Mouse (Mus musculus) ES-E14 (cell line): ENCODE measurements at regions not wholly inside any gene's neighbourhood (a gene's known extent, or its start where the extent isn't known, plus 50 kb on each side); places are given as distances from the start of the nearest gene placed in this dataset.
A peak's percentile ranks its signal among the peaks of the same experiment; 100 is the strongest.

ENCODE experiments used
- DNase-seq: peaks from one replicate; pipeline ENCODE4 v3.0.0-alpha.2; 2013; ENCODE audit warnings: low read depth, low spot score
- H3K27ac ChIP-seq: 2 replicates; pipeline ENCODE4 v1.5.1; 2012; ENCODE audit warnings: low read depth, mild to moderate bottlenecking, low read length, moderate library complexity, mixed read lengths; ENCODE audit not compliant: poor library complexity, insufficient read depth, severe bottlenecking
- H3K36me3 ChIP-seq: 2 replicates; pipeline ENCODE4 v1.6.1; 2012; ENCODE audit warnings: mild to moderate bottlenecking, low read length, moderate library complexity, mixed read lengths; ENCODE audit not compliant: control insufficient read depth, poor library complexity, insufficient read depth, severe bottlenecking
- H3K4me1 ChIP-seq, 2 experiments: fragments of 150-350 bp in 1 of 2; sonication (generic) in 1 of 2; 2 replicates each; pipeline ENCODE4 v1.6.1; 2012; ENCODE audit warnings: low read length in 2 of 2, mild to moderate bottlenecking in 1 of 2, mixed read lengths in 1 of 2; ENCODE audit not compliant: control insufficient read depth in 2 of 2, insufficient read depth in 2 of 2, poor library complexity in 1 of 2
- H3K4me3 ChIP-seq, 2 experiments: fragments of 150-350 bp in 1 of 2; sonication (generic) in 1 of 2; 2 replicates each; pipeline ENCODE4 v1.5.1; 2012; ENCODE audit warnings: low read length in 2 of 2, low read depth in 1 of 2, mild to moderate bottlenecking in 1 of 2, mixed read lengths in 1 of 2; ENCODE audit not compliant: insufficient read depth in 1 of 2, poor library complexity in 1 of 2, severe bottlenecking in 1 of 2
- H3K9ac ChIP-seq: 2 replicates; pipeline ENCODE4 v1.6.1; 2012; ENCODE audit warnings: low read depth, mild to moderate bottlenecking, low read length, mixed read lengths; ENCODE audit not compliant: poor library complexity, insufficient read depth, severe bottlenecking
- H3K9me3 ChIP-seq: fragments of 150-350 bp; sonication (generic); 2 replicates; pipeline ENCODE4 v1.6.1; 2012; ENCODE audit warnings: low read depth, mild to moderate bottlenecking, low read length; ENCODE audit not compliant: control insufficient read depth, insufficient read depth
- CHD2 ChIP-seq: IDR thresholded peaks from 2 replicates; pipeline ENCODE4 v1.6.1; 2014; ENCODE audit warnings: mild to moderate bottlenecking, low read depth, low read length, inconsistent platforms
- HCFC1 ChIP-seq: IDR thresholded peaks from 2 replicates; pipeline ENCODE4 v1.6.1; 2012; ENCODE audit warnings: low read length, inconsistent platforms, borderline replicate concordance; ENCODE audit not compliant: insufficient read depth
- MAFK ChIP-seq: IDR thresholded peaks from 2 replicates; pipeline ENCODE4 v1.6.1; 2014; ENCODE audit warnings: mild to moderate bottlenecking, low read depth, low read length, inconsistent platforms; ENCODE audit not compliant: insufficient read depth
- ZC3H11A ChIP-seq: IDR thresholded peaks from 2 replicates; pipeline ENCODE4 v1.6.1; 2012; ENCODE audit warnings: low read depth, mild to moderate bottlenecking, inconsistent platforms, low read length, borderline replicate concordance
- ZNF384 ChIP-seq: IDR thresholded peaks from 2 replicates; pipeline ENCODE4 v1.6.1; 2012; ENCODE audit warnings: low read depth, low read length, inconsistent platforms
- in situ Hi-C, 2 experiments: fragments of 600-800 bp; cut with MboI; formaldehyde crosslinking; loops; one replicate each; pipeline ENCODE4 v1.15.1; 2025; ENCODE audit warnings: low sequenced_read_pairs in 2 of 2, inconsistent platforms in 1 of 2; ENCODE audit not compliant: unreplicated experiment in 2 of 2

DNA sequence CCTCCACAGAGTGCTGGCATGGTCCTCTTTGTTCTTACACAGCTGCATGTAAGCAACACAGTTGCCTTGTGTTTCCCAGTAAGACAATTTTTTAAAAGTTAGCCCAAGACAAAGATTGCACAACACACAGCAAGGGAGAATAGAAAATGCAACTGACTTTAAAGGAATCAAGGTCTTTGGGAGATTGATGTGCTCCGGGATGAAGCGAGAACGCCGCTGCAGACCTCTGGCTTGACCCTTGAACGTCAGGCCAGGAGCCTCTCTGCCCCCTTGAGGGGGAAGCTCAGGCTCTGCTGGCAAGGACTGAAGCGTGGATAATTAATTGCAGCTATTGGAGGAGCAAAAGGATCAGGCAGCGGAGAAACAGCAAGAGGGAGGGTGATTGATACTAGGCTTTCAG is 336.4 kb downstream of the Tcerg1l start:
- Histone ChIP-seq H3K4me3 (no peak overlapping the region), H3K9me3 (no peaks in the 10 kb centered on the region), H3K27ac (no peak overlapping the region), H3K36me3 (no peaks in the 10 kb centered on the region), H3K4me1 (no peaks in the 10 kb centered on the region), H3K9ac (no peak overlapping the region)
- no peak for DNase-seq
- in situ Hi-C loops, result no loop called here
- TF ChIP-seq ZNF384 (no peak), MAFK (no peak), ZC3H11A (no peak), CHD2 (no peak), HCFC1 (no peak)

DNA sequence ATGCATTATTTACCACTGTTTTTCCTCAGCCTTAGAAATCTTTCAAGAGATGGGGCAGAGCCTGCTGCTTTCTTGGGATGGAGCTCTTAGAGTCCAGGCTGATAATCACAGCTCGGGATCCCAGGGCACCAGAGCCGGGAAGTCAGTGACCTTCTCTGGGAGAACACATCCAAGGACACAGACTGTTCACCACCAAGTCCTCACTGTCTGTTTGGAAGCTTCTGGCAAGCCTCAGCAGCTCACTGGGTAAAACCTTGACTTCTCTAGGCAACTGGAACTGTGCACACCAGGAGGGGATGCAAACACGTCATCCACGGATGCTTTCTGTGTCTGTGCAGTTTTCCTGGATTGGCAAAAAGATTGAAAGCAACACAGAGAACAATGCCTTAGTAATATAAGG is 330.6 kb downstream of the Tcerg1l start:
- Histone ChIP-seq H3K4me1 (no peaks in the 10 kb centered on the region), H3K4me3 (no peak overlapping the region), H3K27ac (no peak overlapping the region), H3K36me3 (no peaks in the 10 kb centered on the region), H3K9me3 (no peaks in the 10 kb centered on the region), H3K9ac (no peak overlapping the region)
- no peak for DNase-seq
- in situ Hi-C loops, result no loop called here
- TF ChIP-seq CHD2, result no peak
- no peak for TF ChIP-seq ZNF384
- no peak for TF ChIP-seq MAFK
- TF ChIP-seq ZC3H11A, result no peak
- TF ChIP-seq HCFC1, result no peak

DNA sequence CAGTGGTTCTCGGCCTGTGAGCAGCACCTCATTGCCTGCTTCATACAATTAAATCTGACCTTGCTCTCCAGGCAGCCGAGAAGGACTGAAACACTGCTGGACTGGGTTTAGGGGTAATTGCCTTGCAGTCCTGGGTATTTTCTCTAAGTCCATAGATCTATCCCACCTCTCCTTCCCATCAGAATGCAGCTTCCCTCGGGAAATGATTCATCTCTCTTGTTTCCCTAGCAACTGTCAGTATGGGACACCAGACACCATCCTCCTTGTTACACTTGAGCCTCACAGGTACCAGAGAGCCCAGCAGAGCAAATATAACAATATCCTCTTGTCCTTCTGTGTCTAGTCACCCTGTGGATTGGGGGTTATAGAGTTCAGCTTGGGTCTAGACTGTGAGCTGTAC is 322.3 kb downstream of the Tcerg1l start:
- Histone ChIP-seq H3K36me3 (no peaks in the 10 kb centered on the region), H3K9ac (no peak overlapping the region), H3K27ac (no peak overlapping the region), H3K4me3 (no peak overlapping the region), H3K9me3 (no peaks in the 10 kb centered on the region), H3K4me1 (no peaks in the 10 kb centered on the region)
- TF ChIP-seq ZC3H11A, result no peak
- no peak for TF ChIP-seq MAFK
- TF ChIP-seq HCFC1, result no peak
- no peak for TF ChIP-seq CHD2
- TF ChIP-seq ZNF384, result no peak
- no peak for DNase-seq
- in situ Hi-C loops, result no loop called here

DNA sequence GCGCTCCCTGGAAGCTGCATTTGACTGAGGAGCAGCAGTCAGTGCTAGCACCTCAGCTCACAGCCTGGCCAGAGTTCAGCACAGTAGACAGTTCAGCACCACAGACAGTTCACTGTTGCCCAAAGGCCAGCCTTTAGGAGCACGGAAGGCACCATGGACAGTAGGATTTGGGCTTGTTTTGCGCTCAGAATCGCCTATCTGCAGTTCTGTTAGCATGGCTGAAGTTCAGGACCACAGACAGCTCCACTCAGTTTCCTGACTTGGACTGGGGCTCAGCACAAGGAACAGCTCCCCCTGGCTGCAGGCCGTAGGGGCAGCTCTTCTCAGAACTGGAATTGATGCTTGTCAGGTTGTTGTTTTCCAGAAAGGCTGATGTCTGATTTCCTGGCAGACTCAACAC is 313.6 kb downstream of the Tcerg1l start:
- H3K9ac ChIP-seq, result no peak overlapping the region
- H3K9me3 ChIP-seq, result no peaks in the 10 kb centered on the region
- H3K4me1 ChIP-seq, result no peaks in the 10 kb centered on the region
- no peak overlapping the region for H3K27ac ChIP-seq
- in situ Hi-C loops, result no loop called here
- TF ChIP-seq ZNF384 (no peak), CHD2 (no peak), HCFC1 (peak; percentile 48; the same call in 1 of the 2 replicates), ZC3H11A (peak; percentile 88), MAFK (peak; percentile 62; the same call in 1 of the 2 replicates)
- H3K4me3 ChIP-seq, result no peak overlapping the region
- H3K36me3 ChIP-seq, result no peaks in the 10 kb centered on the region
- peak; percentile 95 for DNase-seq
